Mouse (Mus musculus): ENCODE data around the gene Senp1. TPM values are rescaled to one million over a fixed set of nuclear protein-coding genes. Genes with fewer than 3 reads are reported as not detected.

The Senp1 gene
- polyA plus RNA-seq, 1 experiment from 2014 or later = 24.9 TPM

GRCm38 (mm10) chr15:97990721-97991120 lies 102.8 kb downstream of the Senp1 start:
- Histone ChIP-seq H3K4me1 (ENCODE audit: control insufficient read depth, insufficient read depth, low read length) (peaks cover 11% of the 10 kb centered on the region), H3K9ac (ENCODE audit: low read length) (no peak overlapping the region), H3K4me3 (replicated peaks; ENCODE audit: low read length) (no peak overlapping the region), H3K9me3 (replicated peaks; ENCODE audit: control insufficient read depth, low read length) (no peaks in the 10 kb centered on the region), H3K27ac (ENCODE audit: low read length) (no peak overlapping the region), H3K4me2 (ENCODE audit: low read depth, low read length) (no peak overlapping the region), H3K36me3 (ENCODE audit: control insufficient read depth, insufficient read depth, low read length) (no peaks in the 10 kb centered on the region), H3K27me3 (ENCODE audit: control insufficient read depth, insufficient read depth, low read length) (0 out of 2 replicates have a peak, but pooled peaks cover 3% of the 10 kb centered on the region)
- ATAC-seq (ENCODE audit: insufficient read depth, low FRiP score) = no peak
- WGBS = 31% methylated on average over 4 of the region's 4 CpGs

- Histone ChIP-seq H3K9ac (ENCODE audit: low read length) (no peak overlapping the region; the same call in 1 of the 2 replicates), H3K27me3 (ENCODE audit: control insufficient read depth, insufficient read depth, low read length) (0 out of 2 replicates have a peak, but pooled peaks cover 3% of the 10 kb centered on the region), H3K4me1 (ENCODE audit: control insufficient read depth, insufficient read depth, low read length) (peaks cover 11% of the 10 kb centered on the region), H3K9me3 (replicated peaks; ENCODE audit: control insufficient read depth, low read length) (no peaks in the 10 kb centered on the region), H3K4me2 (ENCODE audit: low read depth, low read length) (no peak overlapping the region), H3K36me3 (ENCODE audit: control insufficient read depth, insufficient read depth, low read length) (no peaks in the 10 kb centered on the region), H3K4me3 (replicated peaks; ENCODE audit: low read length) (no peak overlapping the region), H3K27ac (ENCODE audit: low read length) (no peak overlapping the region)
- no peak for ATAC-seq (ENCODE audit: insufficient read depth, low FRiP score)
- WGBS = 5% methylated on average over 6 of the region's 6 CpGs
These were observed 103.4 kb downstream of the Senp1 start for GRCm38 (mm10) chr15:97990124-97990523.

DNA sequence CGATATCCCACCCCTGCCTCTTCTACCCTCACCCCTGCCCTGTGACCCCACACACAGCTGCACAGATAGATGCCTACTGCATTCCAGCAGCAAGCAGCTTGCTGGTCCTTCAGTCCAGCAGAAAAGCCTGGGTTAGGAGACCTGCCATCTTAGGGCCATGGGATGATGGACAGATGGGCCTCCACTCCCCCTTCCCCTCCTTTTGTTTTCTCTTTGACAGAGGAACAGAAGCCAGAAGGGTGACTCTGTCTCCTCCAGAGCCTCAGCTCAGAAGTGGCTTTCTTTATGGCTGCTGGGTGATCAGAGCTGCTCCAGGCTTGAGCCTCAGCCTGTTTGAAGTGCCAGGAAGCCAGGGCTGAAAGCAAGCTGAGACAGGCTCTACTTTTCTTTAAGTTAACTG lies 104.0 kb downstream of the Senp1 start:
- Histone ChIP-seq H3K4me1 (ENCODE audit: control insufficient read depth, insufficient read depth, low read length) (peaks cover 11% of the 10 kb centered on the region), H3K36me3 (ENCODE audit: control insufficient read depth, insufficient read depth, low read length) (no peaks in the 10 kb centered on the region), H3K9me3 (replicated peaks; ENCODE audit: control insufficient read depth, low read length) (no peaks in the 10 kb centered on the region), H3K4me3 (replicated peaks; ENCODE audit: low read length) (no peak overlapping the region), H3K27ac (ENCODE audit: low read length) (no peak overlapping the region), H3K4me2 (ENCODE audit: low read depth, low read length) (no peak overlapping the region), H3K27me3 (ENCODE audit: control insufficient read depth, insufficient read depth, low read length) (0 out of 2 replicates have a peak, but pooled peaks cover 3% of the 10 kb centered on the region), H3K9ac (ENCODE audit: low read length) (no peak overlapping the region)
- no peak for ATAC-seq (ENCODE audit: insufficient read depth, low FRiP score)
- WGBS = 42% methylated on average over 1 of the region's 1 CpGs

Other genes starting within 250 kb of the Senp1 start
- gene Hdac7, start 249.2 kb downstream of the Senp1 start, polyA plus RNA-seq (2015; fragmentation: Nextera tagmentation; extraction: Ambion mirVana) = 20.4 and 23.2 TPM in 2 replicates
- gene Vdr, start 183.1 kb downstream of the Senp1 start, polyA plus RNA-seq (2015; fragmentation: Nextera tagmentation; extraction: Ambion mirVana) = 2.3 and 2.5 TPM in 2 replicates
- gene Tmem106c, start 129.5 kb downstream of the Senp1 start, polyA plus RNA-seq (2015; fragmentation: Nextera tagmentation; extraction: Ambion mirVana) = 43.1 and 45.3 TPM in 2 replicates
- 0.59 and 0.85 TPM in 2 replicates for gene Col2a1, start 89.0 kb downstream of the Senp1 start, polyA plus RNA-seq (2015; fragmentation: Nextera tagmentation; extraction: Ambion mirVana)
- 32.5 and 45.5 TPM in 2 replicates for gene Pfkm, start 1.2 kb downstream of the Senp1 start, polyA plus RNA-seq (2015; fragmentation: Nextera tagmentation; extraction: Ambion mirVana)
- 45.8 and 46.4 TPM in 2 replicates for gene Asb8, start 71.9 kb upstream of the Senp1 start, polyA plus RNA-seq (2015; fragmentation: Nextera tagmentation; extraction: Ambion mirVana)
- gene Ccdc184, start 73.4 kb upstream of the Senp1 start, polyA plus RNA-seq (2015; fragmentation: Nextera tagmentation; extraction: Ambion mirVana) = 1.7 and 1.9 TPM in 2 replicates
- gene Olfr288, start 101.8 kb upstream of the Senp1 start, polyA plus RNA-seq (2015; fragmentation: Nextera tagmentation; extraction: Ambion mirVana) = not detected in 2 replicates
- gene Gm44579, start 127.2 kb upstream of the Senp1 start, polyA plus RNA-seq (2015; fragmentation: Nextera tagmentation; extraction: Ambion mirVana) = not detected in 2 replicates
- not detected in 2 replicates for gene Olfr287, start 127.3 kb upstream of the Senp1 start, polyA plus RNA-seq (2015; fragmentation: Nextera tagmentation; extraction: Ambion mirVana)
- gene Olfr286, start 140.7 kb upstream of the Senp1 start, polyA plus RNA-seq (2015; fragmentation: Nextera tagmentation; extraction: Ambion mirVana) = not detected in 2 replicates
- gene H1fnt, start 163.5 kb upstream of the Senp1 start, polyA plus RNA-seq (2015; fragmentation: Nextera tagmentation; extraction: Ambion mirVana) = not detected in 2 replicates
- gene Zfp641, start 202.4 kb upstream of the Senp1 start, polyA plus RNA-seq (2015; fragmentation: Nextera tagmentation; extraction: Ambion mirVana) = 0.50 and 0.66 TPM in 2 replicates
- gene Olfr285, start 223.6 kb upstream of the Senp1 start, polyA plus RNA-seq (2015; fragmentation: Nextera tagmentation; extraction: Ambion mirVana) = not detected in 2 replicates
- not detected in 2 replicates for gene Olfr284, start 247.2 kb upstream of the Senp1 start, polyA plus RNA-seq (2015; fragmentation: Nextera tagmentation; extraction: Ambion mirVana)